Mouse (Mus musculus) CD4-positive naive resting alpha-beta T cell, adult 57 days (primary cell): ENCODE measurements around the gene 2610528J11Rik. TPM values are rescaled to one million over a fixed set of nuclear protein-coding genes. Genes with fewer than 3 reads are reported as not detected.

Experiments
- total RNA-seq: library from RNA; stranded (reverse); gene quantifications from one replicate; pipeline ENCODE4 v1.2.4, GENCODE M21; 2023

Gene 2610528J11Rik
- total RNA-seq, result not detected

GRCm38 (mm10) chr4:118526408-118527334 lies at the start of gene 2610528J11Rik:
Gene 2610528J11Rik (plus strand): TSS chr4:118526999.

GRCm38 (mm10) chr4:118489717-118490132 lies 37.1 kb upstream of the 2610528J11Rik start, which contains the start of gene Tie1:
Gene Tie1 (minus strand): TSS chr4:118490061.

GRCm38 (mm10) chr4:118543592-118544260 lies 16.9 kb downstream of the 2610528J11Rik start, which contains the start of gene Tmem125:
Gene Tmem125 (minus strand): TSS chr4:118544044.

Other genes starting within 250 kb of the 2610528J11Rik start
- 2.6 TPM for gene Ptprf, start 235.6 kb upstream of the 2610528J11Rik start, total RNA-seq
- gene Szt2, start 117.7 kb upstream of the 2610528J11Rik start, total RNA-seq, result 71.8 TPM
- 73.3 TPM for gene Med8, start 117.7 kb upstream of the 2610528J11Rik start, total RNA-seq
- gene Elovl1, start 98.9 kb upstream of the 2610528J11Rik start, total RNA-seq, result 40.2 TPM
- 2.9 TPM for gene Cdc20, start 89.6 kb upstream of the 2610528J11Rik start, total RNA-seq
- gene Mpl, start 69.5 kb upstream of the 2610528J11Rik start, total RNA-seq, result 0.33 TPM
- 0.68 TPM for gene Tie1, start 36.9 kb upstream of the 2610528J11Rik start, total RNA-seq
- not detected for gene Tmem125, start 17.0 kb downstream of the 2610528J11Rik start, total RNA-seq
- not detected for gene Cfap57, start 93.8 kb downstream of the 2610528J11Rik start, total RNA-seq
- 66.0 TPM for gene Ebna1bp2, start 93.8 kb downstream of the 2610528J11Rik start, total RNA-seq
- gene Olfr62, start 132.0 kb downstream of the 2610528J11Rik start, total RNA-seq, result not detected
- not detected for gene Olfr1342, start 165.8 kb downstream of the 2610528J11Rik start, total RNA-seq
- not detected for gene Olfr1341, start 176.5 kb downstream of the 2610528J11Rik start, total RNA-seq
- not detected for gene Olfr1340, start 193.1 kb downstream of the 2610528J11Rik start, total RNA-seq
- not detected for gene Olfr1339, start 205.2 kb downstream of the 2610528J11Rik start, total RNA-seq
- not detected for gene Olfr1338, start 231.7 kb downstream of the 2610528J11Rik start, total RNA-seq